Mouse (Mus musculus) MEL-GATA-1-ER (cell line): ENCODE data around the gene Secisbp2l.

Source experiments
- DNase-seq: peaks from one replicate; pipeline ENCODE4 v3.0.0-alpha.2; 2012; ENCODE audit warnings: low read depth; ENCODE audit errors: extremely low read depth

Secisbp2l gene

DNA sequence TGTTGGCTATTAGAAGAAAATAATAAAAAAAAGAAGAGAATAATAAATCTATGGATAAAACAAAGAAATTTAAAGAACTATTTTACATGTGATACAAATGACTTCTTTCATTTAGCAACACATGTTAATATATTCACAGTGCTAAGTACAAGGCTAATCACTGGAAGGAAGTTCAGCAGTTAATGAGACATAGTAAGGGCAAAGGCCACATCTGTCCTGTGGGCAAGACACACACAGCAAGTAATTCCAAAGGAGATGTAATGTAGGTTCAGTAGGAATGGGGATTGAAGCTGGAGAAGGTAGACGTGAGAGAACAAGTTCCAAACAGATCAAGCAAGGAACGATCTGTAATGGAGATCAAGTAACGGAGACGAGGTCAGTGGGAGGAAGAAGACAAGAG is 1.7 kb upstream of the Secisbp2l start:
- DNase-seq = no peak

GRCm38 (mm10) chr2:125783868-125784267 is 1.2 kb upstream of the Secisbp2l start:
- no peak for DNase-seq

DNA sequence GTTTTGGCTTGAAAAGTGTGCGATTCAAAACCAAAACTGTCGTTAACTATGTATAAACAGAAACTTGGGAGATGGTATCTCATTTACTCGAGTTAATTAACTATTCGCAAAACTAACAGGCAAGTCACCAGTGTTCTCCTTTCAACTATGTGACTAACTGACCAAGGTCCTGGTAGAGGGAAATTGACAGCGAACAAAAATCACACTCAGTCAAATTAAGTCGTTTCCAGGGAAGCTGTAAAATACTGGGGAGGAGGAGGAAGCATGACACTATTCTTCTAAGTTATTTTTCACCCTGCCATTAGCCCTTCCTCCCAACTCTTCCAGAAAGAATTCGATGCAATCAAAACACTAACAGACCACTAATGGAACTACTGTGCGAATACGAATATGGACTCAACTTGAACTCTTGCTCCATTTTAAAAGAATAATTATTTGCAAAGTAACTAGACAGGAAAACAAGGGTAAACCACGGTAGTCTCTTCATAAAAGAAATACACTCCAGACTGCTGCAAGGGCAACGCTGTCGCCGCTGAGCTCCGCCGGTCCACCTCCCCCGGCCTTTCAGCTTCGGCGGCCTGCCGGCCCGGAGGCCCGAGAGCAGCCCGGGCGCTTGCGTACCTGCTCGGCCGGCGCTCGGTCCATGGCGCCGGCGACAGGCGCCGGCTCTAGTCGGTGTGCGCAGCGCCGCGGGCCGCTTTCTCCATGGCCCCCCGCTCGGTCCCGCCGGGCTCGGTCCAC is 522 bp downstream of the Secisbp2l start:
- no peak for DNase-seq

DNA sequence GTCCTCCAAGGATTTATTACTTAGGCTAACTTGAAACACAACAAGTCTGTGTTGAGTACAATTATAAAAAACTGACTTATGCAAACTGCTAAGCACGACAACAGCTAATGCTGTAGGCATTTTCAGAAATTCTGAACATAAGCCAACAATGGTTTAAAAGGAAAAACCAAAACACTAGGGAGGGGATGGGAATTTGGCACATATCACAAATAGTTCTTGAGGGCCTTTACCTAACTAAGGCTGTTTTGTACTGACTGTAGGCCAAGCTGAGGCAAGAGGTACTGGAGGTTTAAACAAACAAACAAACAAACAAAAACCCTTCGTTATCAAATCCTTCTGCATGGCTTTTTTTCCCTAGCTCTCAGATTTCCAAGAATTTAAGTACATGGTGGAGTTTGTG is 1.7 kb downstream of the Secisbp2l start:
- no peak for DNase-seq

GRCm38 (mm10) chr2:125778380-125778779 is 4.3 kb downstream of the Secisbp2l start:
- no peak for DNase-seq

- DNase-seq = no peak
Observed at GRCm38 (mm10) chr2:125777018-125777417, 5.7 kb downstream of the Secisbp2l start.

DNA sequence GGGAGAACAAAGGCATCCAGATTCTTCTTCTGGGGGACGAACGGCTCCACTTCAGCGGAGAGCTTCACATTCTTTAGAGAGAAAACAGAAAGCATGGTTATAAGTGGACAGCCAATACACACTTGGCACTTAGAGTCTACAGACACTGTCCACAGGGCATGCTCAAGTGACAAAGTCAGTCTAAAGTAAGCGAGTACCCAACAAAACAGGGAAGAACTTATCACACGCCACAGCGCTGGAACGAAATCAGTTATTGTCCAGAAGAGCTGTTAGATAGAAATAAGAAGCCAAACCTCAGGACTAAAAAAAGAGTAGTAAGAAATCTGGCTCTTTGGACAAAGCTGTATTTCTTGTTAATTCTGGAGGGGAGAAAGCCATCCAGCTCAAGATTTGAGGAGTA is 7.0 kb downstream of the Secisbp2l start:
- no peak for DNase-seq

DNA sequence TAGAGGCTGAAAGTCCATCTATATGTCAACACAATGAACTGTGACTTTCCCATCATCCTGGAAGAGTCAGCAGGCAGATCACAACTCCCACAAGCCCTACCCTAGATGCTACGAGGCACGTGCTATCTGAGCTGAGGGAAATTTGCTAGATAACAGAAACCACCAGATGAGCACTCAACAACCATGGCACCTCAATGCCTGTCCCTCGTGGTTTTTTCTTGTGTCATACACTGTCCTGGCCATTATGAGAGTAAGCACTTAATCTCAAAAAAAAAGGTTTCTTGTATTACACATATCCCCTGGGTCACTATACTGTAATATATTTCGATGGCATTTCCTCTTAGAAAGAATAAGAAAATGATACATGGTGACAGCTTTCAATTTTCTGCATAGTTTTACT is 7.8 kb downstream of the Secisbp2l start:
- no peak for DNase-seq

GRCm38 (mm10) chr2:125765029-125765428 is 17.6 kb downstream of the Secisbp2l start:
- DNase-seq = no peak

DNA sequence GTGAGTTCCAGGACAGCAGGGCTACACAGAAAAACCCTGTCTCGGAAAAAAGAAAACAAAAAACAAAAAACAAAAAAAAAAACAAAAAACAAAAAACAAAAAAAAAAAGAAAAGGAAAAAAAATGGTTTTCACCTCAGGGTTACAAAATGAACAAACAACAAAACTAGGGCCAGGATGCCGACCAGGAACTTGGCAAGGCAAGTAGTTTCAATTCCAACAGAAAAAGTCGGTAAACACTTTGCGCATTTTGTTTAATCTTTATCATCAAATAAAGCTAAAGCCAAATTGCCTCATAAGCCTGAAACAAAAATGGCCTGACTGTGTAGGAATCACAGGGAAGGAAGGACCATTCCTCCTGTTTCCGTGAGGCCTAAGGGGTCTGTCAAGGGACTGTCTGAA is 18.1 kb downstream of the Secisbp2l start:
- DNase-seq = no peak

- DNase-seq = no peak
Observed at GRCm38 (mm10) chr2:125749330-125749729, 33.3 kb downstream of the Secisbp2l start.

DNA sequence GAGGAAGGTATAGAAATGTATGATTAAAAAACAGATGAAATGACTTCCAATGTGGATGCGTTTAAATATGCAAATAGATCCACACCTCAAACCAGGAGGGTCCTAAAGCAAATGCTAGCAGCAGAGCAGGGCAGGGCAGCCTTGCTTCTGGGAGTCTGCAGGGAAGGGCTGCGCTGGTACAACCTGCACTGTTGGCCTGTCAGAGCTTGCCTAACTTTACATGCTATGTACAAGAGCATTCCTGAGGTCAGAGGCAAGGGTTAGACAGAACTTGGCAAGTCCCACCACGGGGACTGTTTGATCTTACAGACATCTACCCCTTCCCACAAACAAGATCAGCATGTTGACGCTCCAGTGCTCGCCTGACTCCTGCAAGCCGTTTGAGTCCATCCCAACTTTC is 43.3 kb downstream of the Secisbp2l start:
- DNase-seq = no peak

DNA sequence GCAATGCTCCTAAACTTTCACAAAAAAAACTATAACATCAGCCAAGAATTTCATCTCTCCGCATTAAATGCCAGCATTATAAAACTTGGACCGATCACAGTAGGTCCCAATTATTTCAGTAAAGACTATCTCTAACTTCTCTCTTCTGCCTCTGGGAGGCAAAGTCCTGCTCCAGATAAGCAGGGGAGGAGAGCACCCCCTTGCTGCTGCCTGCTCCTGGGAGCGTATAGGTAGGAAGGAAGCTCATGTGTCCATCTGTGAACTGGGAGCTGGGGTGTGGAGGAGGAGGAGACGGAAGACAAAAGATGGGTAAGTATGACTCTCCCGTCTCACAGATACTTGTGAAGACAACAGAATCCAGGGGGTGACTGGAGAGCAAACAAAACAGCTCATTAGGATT is 44.0 kb downstream of the Secisbp2l start:
- DNase-seq = no peak

DNA sequence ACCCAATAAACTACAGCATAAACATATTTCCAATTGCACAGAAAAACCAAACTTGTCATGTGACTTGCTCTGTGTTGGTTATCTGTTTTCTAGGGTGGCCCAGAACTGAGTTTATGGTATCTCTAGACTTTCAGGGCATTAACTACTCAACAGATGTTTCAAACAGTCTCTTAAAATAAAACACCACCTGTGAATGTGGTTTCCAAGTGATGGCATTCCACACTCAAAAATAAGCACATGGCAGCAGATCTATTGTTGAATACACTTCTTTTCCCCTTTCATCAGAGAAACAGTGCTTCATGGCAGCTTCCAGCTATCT is 46.7 kb downstream of the Secisbp2l start:
- no peak for DNase-seq

- DNase-seq = no peak
Observed at GRCm38 (mm10) chr2:125735333-125736024, 47.2 kb downstream of the Secisbp2l start.

DNA sequence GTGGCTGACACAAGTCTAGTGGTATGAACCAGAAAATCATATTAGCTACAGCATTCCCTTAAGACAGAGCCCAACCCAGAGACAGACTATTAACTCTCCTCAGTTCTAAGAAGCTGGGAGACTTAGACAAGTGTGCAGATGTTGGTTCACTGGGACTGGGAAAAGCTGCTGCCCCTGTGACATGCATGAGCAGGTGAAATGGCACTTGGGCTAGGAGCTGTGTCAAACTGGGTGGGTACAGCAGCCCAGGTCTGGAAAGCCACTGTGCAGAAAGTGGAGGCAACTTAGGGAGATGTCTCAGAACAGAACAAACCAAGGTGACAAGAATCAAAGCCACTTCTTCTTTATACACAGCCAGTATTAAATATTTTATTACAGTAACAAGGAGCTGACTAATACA is 47.9 kb downstream of the Secisbp2l start:
- no peak for DNase-seq

GRCm38 (mm10) chr2:125731763-125732560 is 50.7 kb downstream of the Secisbp2l start:
- peak; percentile 41 for DNase-seq

GRCm38 (mm10) chr2:125724546-125725114 is 58.0 kb downstream of the Secisbp2l start:
- no peak for DNase-seq

GRCm38 (mm10) chr2:125724086-125724430 is 58.6 kb downstream of the Secisbp2l start, which contains the start of gene Shc4:
Gene Shc4 (minus strand): TSS chr2:125724148.
- peak; percentile 7 for DNase-seq

DNA sequence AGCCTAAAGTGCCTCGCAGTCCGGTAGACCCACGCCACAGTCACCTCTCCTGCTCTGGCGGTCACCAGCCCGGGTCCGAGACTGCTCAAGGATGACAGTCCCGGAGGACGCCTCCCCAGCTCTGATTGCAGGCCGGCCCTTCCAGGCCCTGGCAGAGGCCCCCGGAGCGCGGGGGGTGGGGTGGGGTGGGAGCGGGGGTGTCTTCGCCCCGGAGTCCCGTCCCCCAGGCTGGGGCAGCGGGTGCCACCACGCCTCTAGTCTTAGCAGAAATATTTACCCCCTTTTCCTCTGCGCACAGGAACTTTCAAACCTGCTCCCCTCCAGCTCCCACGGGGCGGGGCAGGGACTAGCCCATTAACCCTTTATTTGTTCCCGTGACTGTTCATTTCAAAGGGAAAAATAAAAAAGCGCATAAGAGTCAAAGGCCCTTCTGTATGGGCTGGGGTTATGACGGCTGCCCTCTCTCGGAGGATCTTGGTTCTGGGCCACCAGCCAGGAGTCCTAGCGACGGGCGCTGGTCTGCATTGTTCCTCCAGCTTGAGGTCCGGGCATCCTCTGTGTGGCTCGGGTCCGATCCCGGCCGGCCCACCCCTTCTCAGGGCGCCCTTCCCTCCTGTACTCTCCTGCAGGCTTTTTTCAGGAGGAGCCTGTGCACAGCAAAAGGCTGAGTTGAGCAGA is 59.1 kb downstream of the Secisbp2l start:
- no peak for DNase-seq

DNA sequence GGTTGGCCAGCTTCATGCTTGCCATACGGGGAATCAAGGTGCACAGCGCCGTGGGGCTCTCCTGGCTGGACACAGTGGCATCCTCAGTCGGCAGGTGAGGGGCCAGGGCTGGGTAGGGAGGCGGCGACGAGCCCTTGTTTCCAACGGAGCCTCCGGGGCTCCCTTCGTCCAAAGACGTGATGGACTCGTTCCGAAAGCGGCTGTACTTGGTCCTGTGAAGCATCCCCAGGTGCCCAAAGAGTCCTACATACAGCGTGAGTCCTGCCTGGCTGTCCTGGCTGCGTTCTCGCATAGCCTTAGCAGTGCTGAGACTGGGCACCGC is 59.6 kb downstream of the Secisbp2l start:
- no peak for DNase-seq

GRCm38 (mm10) chr2:125716599-125716998 is 66.1 kb downstream of the Secisbp2l start:
- DNase-seq = no peak
